Mouse (Mus musculus): Measurements from ENCODE around the gene 4931422A03Rik.

DNA sequence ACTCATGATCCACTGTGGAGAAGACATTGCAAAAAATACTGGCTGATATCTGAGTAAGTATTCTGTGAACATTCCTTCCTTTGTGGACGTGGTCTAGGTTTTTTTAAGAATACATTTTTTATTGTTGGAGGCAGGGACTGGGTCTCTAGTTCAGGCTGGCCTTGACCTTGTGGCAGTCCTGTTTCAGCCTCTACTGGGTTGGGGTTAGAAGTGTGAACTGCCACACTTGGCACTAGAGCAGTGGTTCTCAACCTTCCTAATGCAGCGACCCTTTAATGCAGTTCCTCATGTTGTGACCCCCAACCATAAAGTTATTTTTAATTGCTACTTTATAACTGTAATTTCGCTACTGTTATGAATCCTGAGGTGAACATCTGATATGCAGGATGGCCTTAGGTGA, 2.2 kb upstream of the 4931422A03Rik start:
- TF ChIP-seq CTCF (IDR thresholded peaks at IDR 0.05; ENCODE audit: low read depth) (no peak), EP300 (optimal IDR thresholded peaks at IDR 0.05) (no peak)
